Mouse (Mus musculus) lung, embryonic 14.5 days (tissue): Measurements from ENCODE around the gene Cd247. TPM values are rescaled to one million over a fixed set of nuclear protein-coding genes. Genes with fewer than 3 reads are reported as not detected.

ENCODE experiments used
- ATAC-seq: fragments of 200-750 bp; cut with Nextera tagmentation; 2 replicates; pipeline ENCODE4 v1.8.0; 2017; ENCODE audit warnings: mild to moderate bottlenecking, moderate TSS enrichment, moderate library complexity; ENCODE audit not compliant: insufficient read depth
- DNase-seq: peaks from one replicate; pipeline ENCODE4 v3.0.0-alpha.2; 2015
- H3K27ac ChIP-seq: fragments of 300-500 bp; sonication (generic); 2 replicates; pipeline ENCODE4 v1.5.1; 2014; ENCODE audit warnings: low read depth, mild to moderate bottlenecking, moderate library complexity
- H3K27me3 ChIP-seq: fragments of 300-500 bp; sonication (generic); 2 replicates; pipeline ENCODE4 v1.6.1; 2014; ENCODE audit warnings: low read length, control low read depth; ENCODE audit not compliant: insufficient read depth
- H3K36me3 ChIP-seq: fragments of 300-500 bp; sonication (generic); 2 replicates; pipeline ENCODE4 v1.6.1; 2014; ENCODE audit warnings: control low read depth; ENCODE audit not compliant: insufficient read depth
- H3K4me1 ChIP-seq: fragments of 300-500 bp; sonication (generic); 2 replicates; pipeline ENCODE4 v1.6.1; 2014; ENCODE audit warnings: antibody characterized with exemption, control low read depth; ENCODE audit not compliant: insufficient read depth
- H3K4me2 ChIP-seq: fragments of 300-500 bp; sonication (generic); 2 replicates; pipeline ENCODE4 v1.6.1; 2014; ENCODE audit warnings: mild to moderate bottlenecking
- H3K4me3 ChIP-seq: fragments of 300-500 bp; sonication (generic); 2 replicates; pipeline ENCODE4 v1.5.1; 2014; ENCODE audit warnings: low read depth, low read length
- H3K9ac ChIP-seq: fragments of 300-500 bp; sonication (generic); 2 replicates; pipeline ENCODE4 v1.6.1; 2014
- H3K9me3 ChIP-seq: fragments of 300-500 bp; sonication (generic); 2 replicates; pipeline ENCODE4 v1.6.1; 2016; ENCODE audit warnings: low read depth, low read length, control low read depth
- CTCF ChIP-seq: IDR thresholded peaks from 2 replicates; pipeline ENCODE4 v1.5.1; 2016; ENCODE audit warnings: antibody characterized with exemption, low read depth
- WGBS: fragments of 180-500 bp; shearing (Covaris S2); extraction: QIAGEN DNeasy Blood & Tissue Kit; methylation state at CpG from one replicate; pipeline ENCODE4 v1.1.7; 2014; 5-methylcytosine and 5-hydroxymethylcytosine counted together
- polyA plus RNA-seq: library from polyadenylated mRNA; unstranded; fragments of >200 nt; fragmentation: Nextera tagmentation; extraction: Ambion mirVana; gene quantifications from 2 replicates; pipeline ENCODE4 v1.2.1, GENCODE M21; 2014

Gene Cd247
- polyA plus RNA-seq, 1 experiment from 2014 or later: 1.5 TPM

DNA sequence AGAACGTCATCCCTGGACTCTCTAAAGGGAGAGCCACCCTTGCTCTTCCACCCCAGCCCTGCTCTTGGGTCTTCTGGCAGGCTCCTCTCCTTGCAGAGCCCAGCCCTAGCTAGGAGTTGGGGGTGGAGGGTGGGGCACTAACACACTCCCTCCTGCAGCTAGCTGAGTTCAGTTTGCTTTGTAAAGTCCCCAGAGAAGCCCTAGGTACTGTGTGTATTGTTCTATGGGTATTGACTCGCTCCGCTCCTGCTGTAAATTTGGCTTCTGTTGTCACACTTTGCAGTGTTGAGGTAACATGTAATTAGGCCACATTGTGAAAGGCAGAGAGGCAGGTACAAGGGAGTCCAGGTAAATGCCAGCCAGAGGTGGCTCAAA lies 72.7 kb downstream of the Cd247 start:
- Histone ChIP-seq H3K27me3 (no peaks in the 10 kb centered on the region), H3K4me1 (no peaks in the 10 kb centered on the region; the same call in 1 of the 2 replicates), H3K4me2 (no peak overlapping the region), H3K9me3 (no peaks in the 10 kb centered on the region), H3K27ac (no peak overlapping the region), H3K4me3 (no peak overlapping the region), H3K36me3 (no peaks in the 10 kb centered on the region), H3K9ac (no peak overlapping the region)
- ATAC-seq: no peak
- no peak for TF ChIP-seq CTCF
- DNase-seq: no peak
- 65% methylated on average over 3 of the region's 3 CpGs for WGBS

DNA sequence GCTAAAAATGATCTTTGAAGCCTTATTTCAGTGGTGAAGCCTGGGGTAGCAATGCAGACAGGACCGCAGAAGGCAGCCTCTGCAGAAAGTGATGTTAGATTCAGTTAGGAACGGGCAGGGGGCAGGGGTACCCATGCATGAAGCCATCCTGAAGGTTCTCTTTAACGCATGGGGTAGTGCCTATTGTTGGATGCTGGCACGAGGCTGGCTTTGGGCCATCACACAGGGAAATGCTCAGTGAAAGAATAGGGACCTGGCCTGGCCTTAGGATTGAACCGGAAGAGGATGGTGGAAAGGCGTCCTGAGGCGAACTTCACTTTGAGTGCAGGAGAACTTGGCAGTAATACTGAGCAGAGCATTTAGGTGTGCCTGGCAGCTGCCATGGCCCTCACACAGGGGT lies 73.6 kb downstream of the Cd247 start:
- Histone ChIP-seq H3K4me2 (no peak overlapping the region), H3K27ac (no peak overlapping the region), H3K4me1 (no peaks in the 10 kb centered on the region; the same call in 1 of the 2 replicates), H3K9me3 (no peaks in the 10 kb centered on the region), H3K27me3 (no peaks in the 10 kb centered on the region), H3K9ac (no peak overlapping the region), H3K4me3 (no peak overlapping the region), H3K36me3 (no peaks in the 10 kb centered on the region)
- DNase-seq (no peak), ATAC-seq (no peak)
- WGBS: 79% methylated on average over 7 of the region's 7 CpGs
- no peak for TF ChIP-seq CTCF

DNA sequence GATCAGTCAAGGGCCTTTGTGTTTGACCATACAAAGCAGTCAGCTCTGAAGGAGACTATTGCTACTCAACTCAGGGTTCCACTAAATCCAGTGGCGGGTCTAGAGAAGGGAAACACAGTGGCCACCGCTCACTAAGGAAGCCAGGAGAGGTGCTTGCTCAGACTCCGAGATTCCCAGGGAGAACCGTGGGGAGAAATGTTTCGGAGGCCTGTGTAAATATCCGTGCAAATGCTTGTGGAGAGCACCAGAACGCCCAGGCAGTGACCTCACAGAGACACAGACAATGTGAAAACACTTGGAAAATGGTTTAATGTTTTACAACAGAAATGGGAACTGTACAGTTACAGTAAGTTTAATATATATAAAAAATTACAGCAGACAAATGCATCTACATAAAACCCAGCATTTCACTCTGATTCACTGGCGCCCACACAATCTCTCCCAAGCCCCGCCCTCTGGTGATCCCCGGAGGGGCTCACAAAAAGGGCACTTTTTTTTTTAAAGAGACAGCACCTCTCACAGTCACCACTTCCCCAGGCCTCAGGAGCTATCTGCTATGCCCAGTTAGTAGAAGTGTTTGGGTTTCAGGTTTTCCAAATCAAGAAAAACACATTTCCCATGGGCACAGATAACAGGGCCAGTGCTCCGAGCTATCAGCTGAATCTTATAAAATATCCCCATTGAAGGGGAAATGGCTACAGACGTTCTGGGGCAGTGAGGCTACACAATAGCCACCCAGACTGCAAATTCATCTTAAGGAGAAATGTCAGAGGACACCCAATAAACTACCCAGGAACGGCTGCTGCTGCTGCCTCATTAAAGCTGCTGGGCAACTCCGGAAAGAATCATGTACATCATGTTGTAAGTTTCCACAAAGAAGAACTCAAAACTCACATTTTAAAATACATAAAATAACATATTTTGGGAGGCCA lies 76.6 kb downstream of the Cd247 start:
- peak; percentile 45; the same call in 1 of the 2 replicates for ATAC-seq

DNA sequence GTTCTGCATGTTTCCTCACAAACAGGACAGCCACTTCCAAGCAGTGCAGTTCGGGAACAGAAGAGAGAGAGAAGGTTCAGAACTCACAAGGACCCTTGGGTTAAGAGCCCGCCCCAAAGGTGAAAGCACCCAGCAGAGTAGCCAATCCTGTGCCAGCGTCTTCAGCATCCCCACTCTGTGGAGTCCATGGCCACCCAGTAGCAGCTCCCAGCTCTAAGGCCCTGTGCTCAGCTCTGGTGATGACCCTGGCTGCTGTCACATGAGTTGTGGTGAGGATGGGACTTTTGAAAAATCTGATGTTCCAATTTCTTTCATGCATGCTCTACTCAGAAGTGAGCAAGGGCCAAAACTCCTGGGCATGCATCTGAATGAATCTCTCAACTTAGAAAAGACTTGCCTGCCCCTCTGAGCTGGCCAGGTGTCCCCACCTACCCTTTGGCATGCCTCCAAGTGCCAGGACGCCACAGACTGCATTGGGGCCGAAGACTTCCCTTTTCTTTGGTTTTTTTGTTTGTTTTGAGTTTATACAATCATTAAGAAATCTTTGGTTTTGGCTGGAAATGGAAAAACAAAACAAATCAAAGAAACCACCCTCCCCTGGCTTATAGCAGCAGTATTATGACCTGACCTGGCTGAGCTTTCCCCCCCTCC lies 78.3 kb downstream of the Cd247 start:
- TF ChIP-seq CTCF: no peak
- H3K36me3 ChIP-seq: 0 out of 2 replicates have a peak, but pooled peaks cover 5% of the 10 kb centered on the region
- H3K27me3 ChIP-seq: no peaks in the 10 kb centered on the region
- no peak overlapping the region for H3K4me3 ChIP-seq
- no peak overlapping the region for H3K4me2 ChIP-seq
- H3K9me3 ChIP-seq: no peaks in the 10 kb centered on the region
- WGBS: 61% methylated on average over 5 of the region's 5 CpGs
- ATAC-seq (0 out of 2 replicates have a peak, but pooled peaks have one; percentile 39), DNase-seq (no peak)
- no peak overlapping the region for H3K27ac ChIP-seq
- H3K4me1 ChIP-seq: no peaks in the 10 kb centered on the region
- no peak overlapping the region for H3K9ac ChIP-seq

More for the DNA sequence above, 76.6 kb downstream of the Cd247 start:
- Histone ChIP-seq H3K4me2 (peak overlapping the region; percentile 23), H3K27ac (peak overlapping the region; percentile 55), H3K36me3 (0 out of 2 replicates have a peak, but pooled peaks cover 5% of the 10 kb centered on the region), H3K27me3 (no peaks in the 10 kb centered on the region), H3K9me3 (no peaks in the 10 kb centered on the region), H3K9ac (no peak overlapping the region), H3K4me1 (no peaks in the 10 kb centered on the region; the same call in 1 of the 2 replicates), H3K4me3 (no peak overlapping the region)
- peak; percentile 67 for DNase-seq
- WGBS: 28% methylated on average over 14 of the region's 14 CpGs
- no peak for TF ChIP-seq CTCF

DNA sequence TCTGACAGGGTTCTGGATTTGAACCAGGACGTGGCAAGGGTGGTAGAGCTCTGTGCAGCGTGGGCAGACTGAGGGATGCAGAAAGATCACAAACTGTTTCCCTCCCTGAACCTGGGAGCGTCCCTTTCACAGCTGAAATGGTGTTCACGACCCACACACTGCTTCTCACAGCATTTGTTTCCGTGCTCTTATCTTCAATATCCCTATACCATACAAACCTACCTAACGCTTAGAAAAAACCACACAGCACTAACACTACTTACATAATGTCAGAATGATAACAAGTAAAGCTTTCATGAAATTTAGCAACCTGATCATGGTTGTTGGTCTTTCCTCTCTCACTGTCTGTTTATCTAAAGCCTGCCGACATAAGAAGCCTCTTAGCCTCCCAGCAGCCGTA lies 80.2 kb downstream of the Cd247 start:
- ATAC-seq: no peak
- H3K9ac ChIP-seq: no peak overlapping the region
- no peak for DNase-seq

DNA sequence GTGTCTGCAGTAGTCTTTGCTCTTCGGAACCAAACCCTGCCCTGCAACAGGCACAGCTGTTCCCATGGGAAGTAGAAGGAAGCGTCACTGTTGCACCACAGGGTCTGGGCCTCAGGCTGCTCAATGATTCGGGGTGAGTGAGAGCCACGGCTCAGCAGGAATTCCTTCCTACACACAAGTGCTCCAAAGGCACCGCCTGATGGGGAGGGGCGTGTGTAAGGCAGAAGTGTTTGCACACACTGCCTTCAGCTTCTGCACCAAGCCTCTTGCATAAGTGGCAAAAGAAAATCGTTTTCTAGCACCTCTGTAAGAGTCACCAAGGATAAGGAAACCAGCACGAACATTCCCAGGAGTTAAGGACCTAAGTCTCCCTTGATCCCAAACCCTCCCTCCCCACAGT lies 86.2 kb downstream of the Cd247 start:
- TF ChIP-seq CTCF: no peak
- DNase-seq (peak; percentile 70), ATAC-seq (peak; percentile 92)
- Histone ChIP-seq H3K27me3 (no peaks in the 10 kb centered on the region), H3K36me3 (peaks cover 30% of the 10 kb centered on the region), H3K27ac (0 out of 2 replicates have a peak overlapping the region, but pooled peaks have one; percentile 18), H3K4me2 (no peak overlapping the region), H3K4me3 (no peak overlapping the region), H3K4me1 (no peaks in the 10 kb centered on the region), H3K9ac (no peak overlapping the region), H3K9me3 (no peaks in the 10 kb centered on the region)
- WGBS: 43% methylated on average over 8 of the region's 8 CpGs

More for the DNA sequence above, 80.2 kb downstream of the Cd247 start:
- Histone ChIP-seq H3K4me3 (no peak overlapping the region), H3K27ac (no peak overlapping the region), H3K4me2 (no peak overlapping the region), H3K27me3 (no peaks in the 10 kb centered on the region), H3K36me3 (0 out of 2 replicates have a peak, but pooled peaks cover 8% of the 10 kb centered on the region), H3K4me1 (no peaks in the 10 kb centered on the region), H3K9me3 (no peaks in the 10 kb centered on the region)
- no peak for TF ChIP-seq CTCF
- 70% methylated on average over 8 of the region's 8 CpGs for WGBS
